Mouse (Mus musculus) natural killer cell, adult 2 months (primary cell): ENCODE data around the gene Nrxn3.

Experiments used
- DNase-seq, 2 experiments: peaks; one replicate each; pipeline ENCODE4 v3.0.0; 2022; ENCODE audit warnings: low spot score in 2 of 2

The Nrxn3 gene

GRCm38 (mm10) chr12:88926306-88926705 lies 203.6 kb downstream of the Nrxn3 start:
- DNase-seq: no peak

GRCm38 (mm10) chr12:88931713-88932112 lies 209.0 kb downstream of the Nrxn3 start:
- DNase-seq: no peak

GRCm38 (mm10) chr12:88939679-88940078 lies 217.0 kb downstream of the Nrxn3 start:
- DNase-seq: no peak

GRCm38 (mm10) chr12:88944967-88945366 lies 222.3 kb downstream of the Nrxn3 start:
- DNase-seq: no peak

GRCm38 (mm10) chr12:88949870-88950269 lies 227.2 kb downstream of the Nrxn3 start:
- DNase-seq: no peak

GRCm38 (mm10) chr12:88952937-88953600 lies 230.4 kb downstream of the Nrxn3 start:
- DNase-seq: no peak

- no peak for DNase-seq
Observed at GRCm38 (mm10) chr12:88953801-88954200, 231.1 kb downstream of the Nrxn3 start.

GRCm38 (mm10) chr12:88957431-88957830 lies 234.8 kb downstream of the Nrxn3 start:
- DNase-seq: no peak

GRCm38 (mm10) chr12:88960817-88961216 lies 238.1 kb downstream of the Nrxn3 start:
- DNase-seq: no peak

- DNase-seq: no peak
Observed at GRCm38 (mm10) chr12:88966329-88966728, 243.7 kb downstream of the Nrxn3 start.

- no peak for DNase-seq
Observed at GRCm38 (mm10) chr12:88976621-88977020, 253.9 kb downstream of the Nrxn3 start.

GRCm38 (mm10) chr12:88983688-88984330 lies 261.1 kb downstream of the Nrxn3 start:
- no peak for DNase-seq

- DNase-seq: no peak
Observed at GRCm38 (mm10) chr12:88984375-88984774, 261.7 kb downstream of the Nrxn3 start.

GRCm38 (mm10) chr12:88984804-88985203 lies 262.1 kb downstream of the Nrxn3 start:
- no peak for DNase-seq

GRCm38 (mm10) chr12:88987046-88987445 lies 264.4 kb downstream of the Nrxn3 start:
- no peak for DNase-seq

GRCm38 (mm10) chr12:88990753-88991152 lies 268.1 kb downstream of the Nrxn3 start:
- no peak for DNase-seq

GRCm38 (mm10) chr12:88992141-88992540 lies 269.5 kb downstream of the Nrxn3 start:
- DNase-seq: no peak

GRCm38 (mm10) chr12:88993788-88994187 lies 271.1 kb downstream of the Nrxn3 start:
- DNase-seq: no peak

- no peak for DNase-seq
Observed at GRCm38 (mm10) chr12:89016436-89016835, 293.8 kb downstream of the Nrxn3 start.

GRCm38 (mm10) chr12:89025180-89025579 lies 302.5 kb downstream of the Nrxn3 start:
- DNase-seq: no peak

GRCm38 (mm10) chr12:89035984-89036618 lies 313.4 kb downstream of the Nrxn3 start:
- DNase-seq: no peak

- no peak for DNase-seq
Observed at GRCm38 (mm10) chr12:89040151-89040550, 317.5 kb downstream of the Nrxn3 start.
